Mouse (Mus musculus) hindbrain, embryonic 10.5 days (tissue): ENCODE data around the gene Fam71e1. TPM values are rescaled to one million over a fixed set of nuclear protein-coding genes. Genes with fewer than 3 reads are reported as not detected.

Experiments used
- DNase-seq: peaks from one replicate; pipeline ENCODE4 v3.0.0-alpha.2; 2017; ENCODE audit warnings: low spot score
- H3K27ac ChIP-seq: fragments of 300-500 bp; sonication (generic); 2 replicates; pipeline ENCODE4 v1.5.1; 2016; ENCODE audit warnings: mild to moderate bottlenecking, moderate library complexity
- H3K27me3 ChIP-seq: fragments of 300-500 bp; sonication (generic); 2 replicates; pipeline ENCODE4 v1.6.1; 2016; ENCODE audit warnings: mild to moderate bottlenecking; ENCODE audit not compliant: poor library complexity, insufficient read depth, severe bottlenecking
- H3K36me3 ChIP-seq: fragments of 300-500 bp; sonication (generic); 2 replicates; pipeline ENCODE4 v1.6.1; 2016; ENCODE audit warnings: mild to moderate bottlenecking, moderate library complexity
- H3K4me1 ChIP-seq: fragments of 300-500 bp; sonication (generic); replicated peaks from 2 replicates; pipeline ENCODE4 v1.6.1; 2016; ENCODE audit warnings: mild to moderate bottlenecking
- H3K4me3 ChIP-seq: fragments of 300-500 bp; sonication (generic); 2 replicates; pipeline ENCODE4 v1.5.1; 2016; ENCODE audit warnings: mild to moderate bottlenecking, moderate library complexity
- H3K9me3 ChIP-seq: fragments of 300-500 bp; sonication (generic); 2 replicates; pipeline ENCODE4 v1.6.1; 2016; ENCODE audit warnings: mild to moderate bottlenecking, moderate library complexity
- whole genome bisulfite sequencing: fragments of 180-500 bp; shearing (Covaris S2); methylation state at CpG from one replicate; pipeline ENCODE4 v1.1.7; 2016; 5-methylcytosine and 5-hydroxymethylcytosine counted together
- polyA plus RNA-seq: library from polyadenylated mRNA; unstranded; fragments of >200 nt; fragmentation: Nextera tagmentation; extraction: Ambion mirVana; gene quantifications from 2 replicates; pipeline ENCODE4 v1.2.1, GENCODE M21; 2016

The Fam71e1 gene
- polyA plus RNA-seq, 1 experiment from 2014 or later, result 20.5 TPM

GRCm38 (mm10) chr7:44535657-44536589 is 39.5 kb downstream of the Fam71e1 start:
- no peak for DNase-seq
- WGBS, result 95% methylated on average over 27 of the region's 27 CpGs
- H3K27me3 ChIP-seq, result no peaks in the 10 kb centered on the region
- H3K36me3 ChIP-seq, result peaks cover 89% of the 10 kb centered on the region
- no peak overlapping the region for H3K27ac ChIP-seq
- H3K4me3 ChIP-seq, result no peak overlapping the region
- H3K4me1 ChIP-seq, result 0 out of 2 replicates have a peak, but pooled peaks cover 3% of the 10 kb centered on the region
- H3K9me3 ChIP-seq, result no peaks in the 10 kb centered on the region

- peaks cover 96% of the 10 kb centered on the region for H3K36me3 ChIP-seq
Observed at GRCm38 (mm10) chr7:44536590-44536968, 40.2 kb downstream of the Fam71e1 start.

GRCm38 (mm10) chr7:44537009-44537408 is 40.6 kb downstream of the Fam71e1 start:
- no peaks in the 10 kb centered on the region for H3K27me3 ChIP-seq
- peaks cover 100% of the 10 kb centered on the region for H3K36me3 ChIP-seq
- no peak overlapping the region for H3K27ac ChIP-seq
- 90% methylated on average over 7 of the region's 7 CpGs for WGBS
- DNase-seq, result no peak
- H3K4me3 ChIP-seq, result no peak overlapping the region
- H3K4me1 ChIP-seq, result 0 out of 2 replicates have a peak, but pooled peaks cover 3% of the 10 kb centered on the region
- H3K9me3 ChIP-seq, result no peaks in the 10 kb centered on the region

More at GRCm38 (mm10) chr7:44536590-44536968, 40.2 kb downstream of the Fam71e1 start:
- no peak for DNase-seq
- 92% methylated on average over 6 of the region's 6 CpGs for WGBS
- Histone ChIP-seq H3K9me3 (no peaks in the 10 kb centered on the region), H3K4me3 (no peak overlapping the region), H3K27ac (no peak overlapping the region), H3K27me3 (no peaks in the 10 kb centered on the region), H3K4me1 (0 out of 2 replicates have a peak, but pooled peaks cover 3% of the 10 kb centered on the region)

- no peaks in the 10 kb centered on the region for H3K9me3 ChIP-seq
- H3K27ac ChIP-seq, result no peak overlapping the region
- 93% methylated on average over 13 of the region's 13 CpGs for WGBS
- H3K27me3 ChIP-seq, result no peaks in the 10 kb centered on the region
- peaks cover 100% of the 10 kb centered on the region for H3K36me3 ChIP-seq
- DNase-seq, result no peak
- H3K4me1 ChIP-seq, result 0 out of 2 replicates have a peak, but pooled peaks cover under 1% of the 10 kb centered on the region
- no peak overlapping the region for H3K4me3 ChIP-seq
Observed at GRCm38 (mm10) chr7:44537496-44537895, 41.1 kb downstream of the Fam71e1 start.

- no peaks in the 10 kb centered on the region for H3K4me1 ChIP-seq
- H3K27ac ChIP-seq, result no peak overlapping the region
- no peaks in the 10 kb centered on the region for H3K27me3 ChIP-seq
- peaks cover 99% of the 10 kb centered on the region for H3K36me3 ChIP-seq
- no peak for DNase-seq
- H3K9me3 ChIP-seq, result no peaks in the 10 kb centered on the region
- WGBS, result 92% methylated on average over 41 of the region's 41 CpGs
- H3K4me3 ChIP-seq, result no peak overlapping the region
Observed at GRCm38 (mm10) chr7:44538756-44539624, 42.6 kb downstream of the Fam71e1 start.

- Histone ChIP-seq H3K36me3 (peaks cover 86% of the 10 kb centered on the region), H3K4me3 (no peak overlapping the region), H3K9me3 (peaks cover 8% of the 10 kb centered on the region), H3K27ac (no peak overlapping the region), H3K27me3 (no peaks in the 10 kb centered on the region), H3K4me1 (peaks cover 9% of the 10 kb centered on the region)
- WGBS, result 93% methylated on average over 11 of the region's 11 CpGs
- DNase-seq, result no peak
Observed at GRCm38 (mm10) chr7:44542555-44542954, 46.2 kb downstream of the Fam71e1 start.

GRCm38 (mm10) chr7:44543071-44543470 is 46.7 kb downstream of the Fam71e1 start:
- H3K36me3 ChIP-seq, result peaks cover 81% of the 10 kb centered on the region
- no peak for DNase-seq

GRCm38 (mm10) chr7:44546274-44546673 is 49.9 kb downstream of the Fam71e1 start:
- peaks cover 69% of the 10 kb centered on the region for H3K36me3 ChIP-seq
- no peaks in the 10 kb centered on the region for H3K27me3 ChIP-seq
- no peak overlapping the region; the same call in 1 of the 2 replicates for H3K4me3 ChIP-seq
- WGBS, result 93% methylated on average over 3 of the region's 3 CpGs
- peaks cover 8% of the 10 kb centered on the region for H3K9me3 ChIP-seq
- H3K27ac ChIP-seq, result no peak overlapping the region
- DNase-seq, result no peak
- H3K4me1 ChIP-seq, result peaks cover 20% of the 10 kb centered on the region

More at GRCm38 (mm10) chr7:44543071-44543470, 46.7 kb downstream of the Fam71e1 start:
- no peaks in the 10 kb centered on the region for H3K27me3 ChIP-seq
- no peak overlapping the region for H3K4me3 ChIP-seq
- H3K27ac ChIP-seq, result no peak overlapping the region
- 81% methylated on average over 12 of the region's 12 CpGs for WGBS
- H3K9me3 ChIP-seq, result peaks cover 8% of the 10 kb centered on the region
- peaks cover 15% of the 10 kb centered on the region for H3K4me1 ChIP-seq

GRCm38 (mm10) chr7:44547041-44547440 is 50.7 kb downstream of the Fam71e1 start:
- Histone ChIP-seq H3K36me3 (peaks cover 69% of the 10 kb centered on the region), H3K27ac (no peak overlapping the region)

GRCm38 (mm10) chr7:44547725-44548124 is 51.3 kb downstream of the Fam71e1 start:
- Histone ChIP-seq H3K36me3 (peaks cover 68% of the 10 kb centered on the region), H3K27ac (peak overlapping the region; percentile 92)
- no peak for DNase-seq

More at GRCm38 (mm10) chr7:44547041-44547440, 50.7 kb downstream of the Fam71e1 start:
- H3K4me3 ChIP-seq, result peak overlapping the region; percentile 75
- WGBS, result 99% methylated on average over 13 of the region's 13 CpGs
- H3K27me3 ChIP-seq, result 0 out of 2 replicates have a peak, but pooled peaks cover 3% of the 10 kb centered on the region
- DNase-seq, result no peak
- H3K4me1 ChIP-seq, result peaks cover 20% of the 10 kb centered on the region
- H3K9me3 ChIP-seq, result peaks cover 8% of the 10 kb centered on the region

GRCm38 (mm10) chr7:44548497-44549087 is 52.2 kb downstream of the Fam71e1 start, which contains the start of gene Pold1:
TSS of gene Pold1 (minus strand) at chr7:44548849.
- peak within 1 kb of the TSS; percentile 92 for H3K27ac ChIP-seq
- 0 out of 2 replicates have a peak, but pooled peaks cover 3% of the 10 kb centered on the region for H3K27me3 ChIP-seq
- H3K4me1 ChIP-seq, result peaks cover 35% of the 10 kb centered on the region
- H3K36me3 ChIP-seq, result peaks cover 59% of the 10 kb centered on the region
- H3K9me3 ChIP-seq, result peaks cover 8% of the 10 kb centered on the region
- WGBS, result under 1% methylated on average over 43 of the region's 43 CpGs
- H3K4me3 ChIP-seq, result peak within 1 kb of the TSS; percentile 75
- peak; percentile 100 for DNase-seq

More at GRCm38 (mm10) chr7:44547725-44548124, 51.3 kb downstream of the Fam71e1 start:
- H3K4me3 ChIP-seq, result peak overlapping the region; percentile 75
- 35% methylated on average over 5 of the region's 5 CpGs for WGBS
- H3K4me1 ChIP-seq, result peaks cover 27% of the 10 kb centered on the region
- H3K9me3 ChIP-seq, result peaks cover 8% of the 10 kb centered on the region
- H3K27me3 ChIP-seq, result 0 out of 2 replicates have a peak, but pooled peaks cover 3% of the 10 kb centered on the region
